In genomic region chr11:6504689-6505088, GRCm38 (mm10) we compare ENCODE assay signal across 11 mouse cellular contexts. TPM values are rescaled to one million over a fixed set of nuclear protein-coding genes. Genes with fewer than 3 reads are reported as not detected.
A peak's percentile ranks its signal among the peaks of the same experiment; 100 is the strongest.
DNase-seq lines count a peak whose midpoint lies in the region.
"Had no signal": no experiment of that assay in that cellular context is flagged by ENCODE, and none has a peak within 500 bp of the region (broad histone marks: within the 10 kb centered on the region; RNA-seq: fewer than 3 reads in every experiment).

No protein-coding gene starts in this region.

- 24% methylated on average over 6 of the region's 6 CpGs for WGBS in large intestine, adult 2 months

- intact Hi-C loops in heart, postnatal 14 days (cut with DNase I), result no loop called here

- DNase-seq in urinary bladder, postnatal 36 days (ENCODE audit: low spot score in 2 of 2), result peak; percentile 45 to 47
- DNase-seq in urinary bladder, adult 2 months (ENCODE audit: low spot score), result no peak
- peak; percentile 70 for DNase-seq in large intestine, adult 2 months (ENCODE audit: low read depth, low spot score)
- peak; percentile 71 for DNase-seq in lung, postnatal 25 days (ENCODE audit: low spot score)
- no peak for DNase-seq in ovary, postnatal 36 days (ENCODE audit: low spot score)
- no peak for DNase-seq in heart, postnatal 14 days
- no peak for DNase-seq in frontal cortex, adult 2 months (ENCODE audit: extremely low spot score in 1 of 2, low spot score in 1 of 2)
- DNase-seq: forebrain, postnatal 0 days; gastrocnemius, postnatal 36 days; kidney, adult 8-10 months; thymus, postnatal 25 days had no signal

RNA-seq across cellular contexts. Expression of gene Myo1g, which starts 16.1 kb away (rescaled TPM):
- 10.1 and 12.6 TPM in 2 replicates for polyA plus RNA-seq in urinary bladder, adult 2 months (2012; rRNA removed)
- 14.9 and 20.9 TPM in 2 replicates for polyA plus RNA-seq in large intestine, adult 2 months (2012; rRNA removed)
- total RNA-seq in heart, postnatal 14 days (2021), result 1 to 10 TPM; 1.9 to 3.2 TPM
- 0.80 and 0.96 TPM in 2 replicates for polyA plus RNA-seq in frontal cortex, adult 2 months (2012; rRNA removed)

RNA-seq across cellular contexts. Expression of gene Purb, which starts 29.0 kb away (rescaled TPM):
- 22.3 and 29.5 TPM in 2 replicates for polyA plus RNA-seq in urinary bladder, adult 2 months (2012; rRNA removed)
- polyA plus RNA-seq in large intestine, adult 2 months (2012; rRNA removed), result 6.0 and 7.7 TPM in 2 replicates
- total RNA-seq in heart, postnatal 14 days (2021), result 10 to 100 TPM; 49.6 to 53.0 TPM
- polyA plus RNA-seq in frontal cortex, adult 2 months (2012; rRNA removed), result 102 and 103 TPM in 2 replicates

RNA-seq across cellular contexts. Expression of gene Ccm2, which starts 42.0 kb away (rescaled TPM):
- polyA plus RNA-seq in urinary bladder, adult 2 months (2012; rRNA removed), result 66.1 and 77.6 TPM in 2 replicates
- 51.7 and 64.7 TPM in 2 replicates for polyA plus RNA-seq in large intestine, adult 2 months (2012; rRNA removed)
- total RNA-seq in heart, postnatal 14 days (2021), result 10 to 100 TPM; 22.8 to 32.9 TPM
- polyA plus RNA-seq in frontal cortex, adult 2 months (2012; rRNA removed), result 83.1 and 88.2 TPM in 2 replicates

Comparison
In these comparisons a context has a peak if more than half of its experiments do, and no peak if none do; other contexts are left out.
1. DNase-seq: peak in urinary bladder, postnatal 36 days (2 of 2), large intestine, adult 2 months (single experiment) and lung, postnatal 25 days (single experiment); none in urinary bladder, adult 2 months (single experiment), ovary, postnatal 36 days (single experiment), heart, postnatal 14 days (0 of 2) and frontal cortex, adult 2 months (0 of 2).